ENCODE assay signal across 15 mouse cellular contexts in the genomic region with DNA sequence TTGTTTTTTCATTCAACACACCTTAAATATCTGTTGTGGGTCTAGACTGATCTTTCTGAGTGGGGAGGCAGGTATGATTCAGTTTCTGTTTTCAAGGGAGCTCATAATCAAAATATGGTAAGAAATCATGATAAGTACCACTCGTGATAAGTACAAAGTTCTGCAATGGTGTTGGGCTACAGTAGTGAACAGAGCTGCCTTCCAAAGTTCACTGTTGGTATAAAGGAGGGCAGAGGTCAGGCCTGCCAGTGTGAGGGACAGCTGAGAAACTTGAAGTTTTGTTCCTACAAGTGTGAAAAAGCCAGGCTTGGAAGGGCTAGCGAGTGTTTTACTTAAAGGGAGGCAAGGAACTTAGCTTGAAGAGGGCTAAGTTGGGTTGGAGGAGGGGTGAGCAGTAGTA.
"Had no signal": no experiment of that assay in that cellular context is flagged by ENCODE, and none has a peak within 500 bp of the region (broad histone marks: within the 10 kb centered on the region; RNA-seq: fewer than 3 reads in every experiment).

No protein-coding gene starts in this region.

- H3K9me3 ChIP-seq: limb, embryonic 13.5 days; midbrain, embryonic 10.5 days; neural tube, embryonic 15.5 days had no signal

- DNase-seq: left cerebral cortex, postnatal 4 days; lung, embryonic 14.5 days; lung, postnatal 10 days; lung, postnatal 4 days; midbrain, embryonic 14.5 days; right cerebral cortex, adult 18-20 months; right cerebral cortex, postnatal 25 days; thymus, postnatal 4 days had no signal

- ATAC-seq: hindbrain, postnatal 0 days had no signal

- H3K4me3 ChIP-seq: limb, embryonic 13.5 days; midbrain, embryonic 10.5 days; myocyte; neural tube, embryonic 15.5 days had no signal

- H3K4me2 ChIP-seq: limb, embryonic 13.5 days; liver, embryonic 11.5 days; lung, embryonic 14.5 days; neural tube, embryonic 15.5 days had no signal

- H3K27ac ChIP-seq: hindbrain, postnatal 0 days; limb, embryonic 13.5 days; midbrain, embryonic 10.5 days; neural tube, embryonic 15.5 days; stomach, postnatal 0 days had no signal

- H3K9ac ChIP-seq: limb, embryonic 13.5 days; lung, embryonic 14.5 days; neural tube, embryonic 15.5 days had no signal

- H3K36me3 ChIP-seq: limb, embryonic 13.5 days; midbrain, embryonic 10.5 days; neural tube, embryonic 15.5 days had no signal
